In genomic region chr12:69542376-69542775, GRCm38 (mm10) we compare ENCODE assay signal across 20 mouse cellular contexts. TPM values are rescaled to one million over a fixed set of nuclear protein-coding genes. Genes with fewer than 3 reads are reported as not detected.
DNase-seq lines count a peak whose midpoint lies in the region; TF ChIP-seq lines count a peak whose summit lies in the region.
"Had no signal": no experiment of that assay in that cellular context is flagged by ENCODE, and none has a peak within 500 bp of the region (broad histone marks: within the 10 kb centered on the region; RNA-seq: fewer than 3 reads in every experiment).

No protein-coding gene starts in this region.

- no peak overlapping the region for H3K4me3 ChIP-seq in embryonic fibroblast, embryonic 13.5 days (ENCODE audit: insufficient read depth, low read length)
- no peak overlapping the region for H3K4me3 ChIP-seq in cerebellum, adult 2 months (replicated peaks; ENCODE audit: insufficient read depth, low read depth, low read length)
- H3K4me3 ChIP-seq in forebrain, embryonic 10.5 days, result no peak overlapping the region
- H3K4me3 ChIP-seq: embryonic facial prominence, embryonic 13.5 days; embryonic facial prominence, embryonic 15.5 days; forebrain, embryonic 13.5 days; forebrain, embryonic 15.5 days had no signal

- TF ChIP-seq POLR2A in embryonic fibroblast, embryonic 13.5 days (IDR thresholded peaks at IDR 0.05; ENCODE audit: low read depth, low read length), result no peak
- TF ChIP-seq POLR2A in cerebellum, adult 2 months (IDR thresholded peaks at IDR 0.05; ENCODE audit: borderline replicate concordance, insufficient read depth, low read length), result no peak

- no peaks in the 10 kb centered on the region for H3K27me3 ChIP-seq in cerebellum, adult 2 months (ENCODE audit: control insufficient read depth, insufficient read depth, low read length)
- no peaks in the 10 kb centered on the region for H3K27me3 ChIP-seq in forebrain, embryonic 10.5 days (ENCODE audit: poor library complexity, severe bottlenecking)
- H3K27me3 ChIP-seq: embryonic facial prominence, embryonic 13.5 days; embryonic facial prominence, embryonic 15.5 days; forebrain, embryonic 15.5 days; Patski had no signal

- peak overlapping the region; percentile 75 for H3K27ac ChIP-seq in embryonic fibroblast, embryonic 13.5 days (ENCODE audit: insufficient read depth, low read length)
- H3K27ac ChIP-seq in cerebellum, adult 2 months (ENCODE audit: insufficient read depth, low read length), result no peak overlapping the region
- H3K27ac ChIP-seq in forebrain, embryonic 10.5 days, result no peak overlapping the region
- H3K27ac ChIP-seq: embryonic facial prominence, embryonic 13.5 days; embryonic facial prominence, embryonic 15.5 days; forebrain, embryonic 13.5 days; forebrain, embryonic 15.5 days had no signal

- H3K36me3 ChIP-seq in forebrain, embryonic 10.5 days (replicated peaks), result no peaks in the 10 kb centered on the region
- H3K36me3 ChIP-seq: embryonic facial prominence, embryonic 13.5 days; embryonic facial prominence, embryonic 15.5 days; forebrain, embryonic 15.5 days had no signal

- 97% methylated on average over 8 of the region's 8 CpGs for WGBS in cerebellum, adult 2 months
- WGBS in forebrain, embryonic 10.5 days, result 91% methylated on average over 8 of the region's 8 CpGs

- peak; percentile 76 for DNase-seq in 3T3-L1 (ENCODE audit: low read depth, low spot score)
- no peak for DNase-seq in cerebellum, adult 2 months
- no peak for DNase-seq in forebrain, embryonic 10.5 days (ENCODE audit: extremely low spot score, low spot score)
- DNase-seq in left cerebral cortex, postnatal 36 days (ENCODE audit: low spot score in 2 of 2), result no peak
- DNase-seq: adrenal gland, adult 8-10 months; adrenal gland, postnatal 14 days; adrenal gland, postnatal 36 days; cerebellum, adult 11-12 months; cerebellum, adult 8-10 months; cerebellum, adult 9-11 months; cerebellum, postnatal 14 days; cerebellum, postnatal 36 days; embryo, embryonic 11 days; forebrain, postnatal 0 days had no signal

- no peaks in the 10 kb centered on the region for H3K9me3 ChIP-seq in forebrain, embryonic 10.5 days
- H3K9me3 ChIP-seq: embryonic facial prominence, embryonic 13.5 days; embryonic facial prominence, embryonic 15.5 days; forebrain, embryonic 13.5 days; forebrain, embryonic 15.5 days had no signal

- no peak for TF ChIP-seq CTCF in embryonic fibroblast, embryonic 13.5 days (IDR thresholded peaks at IDR 0.05; ENCODE audit: borderline replicate concordance, insufficient read depth, low read length)
- TF ChIP-seq CTCF in cerebellum, adult 2 months (IDR thresholded peaks at IDR 0.05; ENCODE audit: borderline replicate concordance, insufficient read depth, low read depth, low read length), result no peak

- H3K4me1 ChIP-seq in embryonic fibroblast, embryonic 13.5 days (ENCODE audit: control insufficient read depth, insufficient read depth, low read length), result peaks cover 18% of the 10 kb centered on the region
- peaks cover 4% of the 10 kb centered on the region; the same call in 1 of the 2 replicates for H3K4me1 ChIP-seq in cerebellum, adult 2 months (ENCODE audit: control insufficient read depth, insufficient read depth, low read length)
- peaks cover 34% of the 10 kb centered on the region for H3K4me1 ChIP-seq in forebrain, embryonic 10.5 days

- intact Hi-C loops in left cerebral cortex, postnatal 36 days (cut with DNase I), result no loop called here

RNA-seq across cellular contexts. Expression of gene Vcpkmt, which starts 40.5 kb away (rescaled TPM):
- 14.5 and 14.7 TPM in 2 replicates for polyA plus RNA-seq in embryonic fibroblast, embryonic 13.5 days (2011; ENCODE audit: insufficient read length, low read depth, missing spikeins)
- polyA plus RNA-seq in cerebellum, adult 2 months (2012; rRNA removed), result 29.4 and 30.0 TPM in 2 replicates
- 30.6 and 32.4 TPM in 2 replicates for polyA plus RNA-seq in forebrain, embryonic 10.5 days (2016; fragmentation: Nextera tagmentation; extraction: Ambion mirVana)
- total RNA-seq in left cerebral cortex, postnatal 36 days (2021), result 10 to 100 TPM; 20.3 to 24.8 TPM
